Mouse (Mus musculus): ENCODE measurements around the gene Aldh5a1. TPM values are rescaled to one million over a fixed set of nuclear protein-coding genes. Genes with fewer than 3 reads are reported as not detected.

Aldh5a1 gene
- polyA plus RNA-seq, 1 experiment from 2014 or later: 9.6 TPM

GRCm38 (mm10) chr13:24955091-24955490 is 17.6 kb upstream of the Aldh5a1 start:
- H3K9ac ChIP-seq: no peak overlapping the region
- ATAC-seq: peak; percentile 35; the same call in 1 of the 2 replicates
- no peaks in the 10 kb centered on the region for H3K9me3 ChIP-seq
- no peak overlapping the region for H3K27ac ChIP-seq
- H3K36me3 ChIP-seq: no peaks in the 10 kb centered on the region
- no peak overlapping the region for H3K4me3 ChIP-seq (replicated peaks)
- no peaks in the 10 kb centered on the region for H3K4me1 ChIP-seq (replicated peaks)
- H3K27me3 ChIP-seq (replicated peaks): no peaks in the 10 kb centered on the region
- 35% methylated on average over 11 of the region's 11 CpGs for whole genome bisulfite sequencing
- H3K4me2 ChIP-seq (replicated peaks): no peak overlapping the region

GRCm38 (mm10) chr13:24952659-24953058 is 15.2 kb upstream of the Aldh5a1 start:
- Histone ChIP-seq H3K9me3 (no peaks in the 10 kb centered on the region), H3K36me3 (no peaks in the 10 kb centered on the region), H3K27me3 (replicated peaks) (no peaks in the 10 kb centered on the region), H3K4me1 (replicated peaks) (no peaks in the 10 kb centered on the region), H3K4me3 (replicated peaks) (no peak overlapping the region), H3K4me2 (replicated peaks) (no peak overlapping the region), H3K9ac (no peak overlapping the region), H3K27ac (no peak overlapping the region)
- ATAC-seq: no peak
- WGBS: 60% methylated on average over 7 of the region's 7 CpGs

- WGBS: 86% methylated on average over 6 of the region's 6 CpGs
- H3K36me3 ChIP-seq: no peaks in the 10 kb centered on the region
These were observed 11.4 kb upstream of the Aldh5a1 start for GRCm38 (mm10) chr13:24948870-24949269.

GRCm38 (mm10) chr13:24947158-24947557 is 9.7 kb upstream of the Aldh5a1 start:
- 67% methylated on average over 5 of the region's 5 CpGs for WGBS
- ATAC-seq: no peak
- no peaks in the 10 kb centered on the region for H3K4me1 ChIP-seq (replicated peaks)
- no peak overlapping the region for H3K4me3 ChIP-seq (replicated peaks)
- H3K27ac ChIP-seq: no peak overlapping the region
- no peaks in the 10 kb centered on the region for H3K36me3 ChIP-seq
- no peak overlapping the region for H3K9ac ChIP-seq
- H3K27me3 ChIP-seq (replicated peaks): no peaks in the 10 kb centered on the region
- H3K9me3 ChIP-seq: no peaks in the 10 kb centered on the region
- no peak overlapping the region for H3K4me2 ChIP-seq (replicated peaks)

More at GRCm38 (mm10) chr13:24948870-24949269, 11.4 kb upstream of the Aldh5a1 start:
- no peak for ATAC-seq
- H3K27ac ChIP-seq: no peak overlapping the region
- no peak overlapping the region for H3K4me3 ChIP-seq (replicated peaks)
- no peaks in the 10 kb centered on the region for H3K27me3 ChIP-seq (replicated peaks)
- no peak overlapping the region for H3K4me2 ChIP-seq (replicated peaks)
- H3K9ac ChIP-seq: no peak overlapping the region
- H3K9me3 ChIP-seq: no peaks in the 10 kb centered on the region
- H3K4me1 ChIP-seq (replicated peaks): no peaks in the 10 kb centered on the region

- H3K9ac ChIP-seq: no peak overlapping the region
- 0 out of 2 replicates have a peak, but pooled peaks have one; percentile 31 for ATAC-seq
- no peaks in the 10 kb centered on the region for H3K4me1 ChIP-seq (replicated peaks)
- no peaks in the 10 kb centered on the region for H3K36me3 ChIP-seq
- H3K27me3 ChIP-seq (replicated peaks): no peaks in the 10 kb centered on the region
- 24% methylated on average over 4 of the region's 4 CpGs for WGBS
- H3K9me3 ChIP-seq: no peaks in the 10 kb centered on the region
- H3K4me3 ChIP-seq (replicated peaks): no peak overlapping the region
- H3K4me2 ChIP-seq (replicated peaks): no peak overlapping the region
- no peak overlapping the region for H3K27ac ChIP-seq
These were observed 8.1 kb upstream of the Aldh5a1 start for GRCm38 (mm10) chr13:24945567-24945966.

GRCm38 (mm10) chr13:24943303-24943702 is 5.8 kb upstream of the Aldh5a1 start:
- no peak overlapping the region for H3K4me2 ChIP-seq (replicated peaks)
- H3K27me3 ChIP-seq (replicated peaks): no peaks in the 10 kb centered on the region

GRCm38 (mm10) chr13:24942512-24943282 is 5.2 kb upstream of the Aldh5a1 start, which contains the start of gene Gpld1:
Gene Gpld1, plus strand, starts transcription at chr13:24943152.
- no peak within 1 kb of the TSS for H3K4me3 ChIP-seq (replicated peaks)
- H3K4me2 ChIP-seq (replicated peaks): no peak within 1 kb of the TSS
- H3K9ac ChIP-seq: no peak within 1 kb of the TSS
- no peak within 1 kb of the TSS for H3K27ac ChIP-seq
- no peaks in the 10 kb centered on the region for H3K4me1 ChIP-seq (replicated peaks)
- WGBS: 69% methylated on average over 17 of the region's 17 CpGs
- H3K9me3 ChIP-seq: no peaks in the 10 kb centered on the region
- H3K36me3 ChIP-seq: no peaks in the 10 kb centered on the region
- H3K27me3 ChIP-seq (replicated peaks): no peaks in the 10 kb centered on the region
- no peak for ATAC-seq

More at GRCm38 (mm10) chr13:24943303-24943702, 5.8 kb upstream of the Aldh5a1 start:
- no peak overlapping the region for H3K4me3 ChIP-seq (replicated peaks)
- WGBS: 60% methylated on average over 8 of the region's 8 CpGs
- no peaks in the 10 kb centered on the region for H3K36me3 ChIP-seq
- H3K9me3 ChIP-seq: no peaks in the 10 kb centered on the region
- no peak overlapping the region for H3K9ac ChIP-seq
- no peak overlapping the region for H3K27ac ChIP-seq
- no peak for ATAC-seq
- no peaks in the 10 kb centered on the region for H3K4me1 ChIP-seq (replicated peaks)

GRCm38 (mm10) chr13:24939472-24939871 is 2.0 kb upstream of the Aldh5a1 start:
- H3K9me3 ChIP-seq: no peaks in the 10 kb centered on the region
- H3K4me1 ChIP-seq (replicated peaks): no peaks in the 10 kb centered on the region
- no peaks in the 10 kb centered on the region for H3K36me3 ChIP-seq
- no peak overlapping the region for H3K27ac ChIP-seq
- H3K27me3 ChIP-seq (replicated peaks): no peaks in the 10 kb centered on the region
- no peak overlapping the region for H3K9ac ChIP-seq
- H3K4me3 ChIP-seq (replicated peaks): no peak overlapping the region
- no peak overlapping the region for H3K4me2 ChIP-seq (replicated peaks)
- 91% methylated on average over 9 of the region's 9 CpGs for WGBS
- no peak for ATAC-seq

- Histone ChIP-seq H3K27me3 (replicated peaks) (no peaks in the 10 kb centered on the region), H3K9me3 (no peaks in the 10 kb centered on the region), H3K27ac (no peak overlapping the region), H3K4me1 (replicated peaks) (no peaks in the 10 kb centered on the region), H3K9ac (no peak overlapping the region), H3K4me3 (replicated peaks) (no peak overlapping the region), H3K36me3 (no peaks in the 10 kb centered on the region), H3K4me2 (replicated peaks) (0 out of 2 replicates have a peak overlapping the region, but pooled peaks have one; percentile 81)
- 35% methylated on average over 9 of the region's 9 CpGs for WGBS
- no peak for ATAC-seq
These were observed 1.2 kb upstream of the Aldh5a1 start for GRCm38 (mm10) chr13:24938683-24939082.

- ATAC-seq: peak; percentile 51
- H3K4me1 ChIP-seq (replicated peaks): no peaks in the 10 kb centered on the region
- H3K27ac ChIP-seq: peak overlapping the region; percentile 93
- peak overlapping the region; percentile 83 for H3K4me3 ChIP-seq (replicated peaks)
- H3K27me3 ChIP-seq (replicated peaks): no peaks in the 10 kb centered on the region
- H3K36me3 ChIP-seq: no peaks in the 10 kb centered on the region
- no peaks in the 10 kb centered on the region for H3K9me3 ChIP-seq
- H3K4me2 ChIP-seq (replicated peaks): peak overlapping the region; percentile 81
- 15% methylated on average over 12 of the region's 12 CpGs for WGBS
- H3K9ac ChIP-seq: peak overlapping the region; percentile 91
These were observed 342 bp upstream of the Aldh5a1 start for GRCm38 (mm10) chr13:24937839-24938166.

- WGBS: 33% methylated on average over 5 of the region's 5 CpGs
- Histone ChIP-seq H3K4me2 (replicated peaks) (peak overlapping the region; percentile 81), H3K27ac (peak overlapping the region; percentile 93; the same call in 1 of the 2 replicates), H3K36me3 (no peaks in the 10 kb centered on the region), H3K4me3 (replicated peaks) (peak overlapping the region; percentile 83), H3K27me3 (replicated peaks) (no peaks in the 10 kb centered on the region), H3K4me1 (replicated peaks) (no peaks in the 10 kb centered on the region), H3K9me3 (no peaks in the 10 kb centered on the region), H3K9ac (peak overlapping the region; percentile 91)
- ATAC-seq: no peak
These were observed 721 bp downstream of the Aldh5a1 start for GRCm38 (mm10) chr13:24936772-24937107.

- whole genome bisulfite sequencing: 91% methylated on average over 7 of the region's 7 CpGs
- no peak overlapping the region for H3K4me2 ChIP-seq (replicated peaks)
- H3K36me3 ChIP-seq: no peaks in the 10 kb centered on the region
- H3K27ac ChIP-seq: no peak overlapping the region
- ATAC-seq: no peak
- no peaks in the 10 kb centered on the region for H3K27me3 ChIP-seq (replicated peaks)
- H3K4me1 ChIP-seq (replicated peaks): no peaks in the 10 kb centered on the region
- H3K9me3 ChIP-seq: no peaks in the 10 kb centered on the region
- no peak overlapping the region for H3K4me3 ChIP-seq (replicated peaks)
- H3K9ac ChIP-seq: no peak overlapping the region
These were observed 4.3 kb downstream of the Aldh5a1 start for GRCm38 (mm10) chr13:24933199-24933598.

- Histone ChIP-seq H3K9me3 (no peaks in the 10 kb centered on the region), H3K9ac (no peak overlapping the region), H3K36me3 (no peaks in the 10 kb centered on the region), H3K4me2 (replicated peaks) (no peak overlapping the region), H3K4me3 (replicated peaks) (no peak overlapping the region), H3K27ac (no peak overlapping the region), H3K4me1 (replicated peaks) (no peaks in the 10 kb centered on the region), H3K27me3 (replicated peaks) (no peaks in the 10 kb centered on the region)
- ATAC-seq: no peak
These were observed 6.9 kb downstream of the Aldh5a1 start for GRCm38 (mm10) chr13:24930591-24930990.

Measured in intestine, embryonic 15.5 days (tissue).